Mouse (Mus musculus) NIH3T3 (cell line): ENCODE data around the gene Nmrk2.

Experiments used
- DNase-seq: peaks from one replicate; pipeline ENCODE4 v3.0.0-alpha.2; 2012; ENCODE audit warnings: low read depth

The Nmrk2 gene

GRCm38 (mm10) chr10:81216810-81217209 is 15.0 kb upstream of the Nmrk2 start:
- DNase-seq, result no peak

- no peak for DNase-seq
These were observed 14.4 kb upstream of the Nmrk2 start for GRCm38 (mm10) chr10:81216260-81216659.

GRCm38 (mm10) chr10:81210154-81210553 is 8.3 kb upstream of the Nmrk2 start:
- DNase-seq, result no peak

GRCm38 (mm10) chr10:81204137-81204536 is 2.3 kb upstream of the Nmrk2 start:
- DNase-seq, result no peak

- no peak for DNase-seq
These were observed 1.3 kb upstream of the Nmrk2 start for GRCm38 (mm10) chr10:81202978-81203720.

GRCm38 (mm10) chr10:81200605-81201287 is 1.1 kb downstream of the Nmrk2 start:
- no peak for DNase-seq

- no peak for DNase-seq
These were observed 1.7 kb downstream of the Nmrk2 start for GRCm38 (mm10) chr10:81200141-81200540.

- DNase-seq, result no peak
These were observed 2.9 kb downstream of the Nmrk2 start for GRCm38 (mm10) chr10:81198990-81199389.

GRCm38 (mm10) chr10:81198230-81198629 is 3.6 kb downstream of the Nmrk2 start:
- DNase-seq, result peak; percentile 89

- no peak for DNase-seq
These were observed 4.5 kb downstream of the Nmrk2 start for GRCm38 (mm10) chr10:81197305-81197704.

- DNase-seq, result no peak
These were observed 5.3 kb downstream of the Nmrk2 start for GRCm38 (mm10) chr10:81196470-81197065.

- DNase-seq, result no peak
These were observed 6.6 kb downstream of the Nmrk2 start for GRCm38 (mm10) chr10:81195300-81195699.

GRCm38 (mm10) chr10:81193991-81194774 is 7.7 kb downstream of the Nmrk2 start:
- no peak for DNase-seq

GRCm38 (mm10) chr10:81192968-81193501 is 8.8 kb downstream of the Nmrk2 start:
- DNase-seq, result no peak

- peak; percentile 67 for DNase-seq
These were observed 9.4 kb downstream of the Nmrk2 start for GRCm38 (mm10) chr10:81192270-81192967.

- DNase-seq, result no peak
These were observed 10.4 kb downstream of the Nmrk2 start for GRCm38 (mm10) chr10:81191342-81191982.

GRCm38 (mm10) chr10:81190912-81191321 is 10.9 kb downstream of the Nmrk2 start:
- no peak for DNase-seq

- peak; percentile 40 for DNase-seq
These were observed 11.5 kb downstream of the Nmrk2 start for GRCm38 (mm10) chr10:81190236-81190911.

- no peak for DNase-seq
These were observed 12.0 kb downstream of the Nmrk2 start for GRCm38 (mm10) chr10:81189821-81190220.

- DNase-seq, result no peak
These were observed 14.7 kb downstream of the Nmrk2 start for GRCm38 (mm10) chr10:81187161-81187560.
